Mouse (Mus musculus) midbrain, embryonic 13.5 days (tissue): ENCODE results near the gene Olfr325. TPM values are rescaled to one million over a fixed set of nuclear protein-coding genes. Genes with fewer than 3 reads are reported as not detected.
"Not testable (repeated sequence)": the region's sequence is repeated elsewhere in the genome, so short reads cannot be mapped to it uniquely, and the experiment has no call there.

Experiments used
- ATAC-seq: fragments of 200-750 bp; cut with Nextera tagmentation; 2 replicates; pipeline ENCODE4 v1.8.0; 2017; ENCODE audit warnings: mild to moderate bottlenecking, moderate TSS enrichment, moderate library complexity
- H3K27ac ChIP-seq: fragments of 300-500 bp; sonication (generic); 2 replicates; pipeline ENCODE4 v1.5.1; 2015; ENCODE audit warnings: inconsistent platforms, mild to moderate bottlenecking, moderate library complexity
- H3K27me3 ChIP-seq: fragments of 300-500 bp; sonication (generic); 2 replicates; pipeline ENCODE4 v1.6.1; 2015; ENCODE audit warnings: mild to moderate bottlenecking, inconsistent platforms
- H3K36me3 ChIP-seq: fragments of 300-500 bp; sonication (generic); 2 replicates; pipeline ENCODE4 v1.6.1; 2015; ENCODE audit warnings: mild to moderate bottlenecking, inconsistent platforms
- H3K4me1 ChIP-seq: fragments of 300-500 bp; sonication (generic); replicated peaks from 2 replicates; pipeline ENCODE4 v1.6.1; 2015; ENCODE audit warnings: inconsistent platforms
- H3K4me2 ChIP-seq: fragments of 300-500 bp; sonication (generic); replicated peaks from 2 replicates; pipeline ENCODE4 v1.6.1; 2015; ENCODE audit warnings: moderate library complexity, mild to moderate bottlenecking, inconsistent platforms
- H3K4me3 ChIP-seq: fragments of 300-500 bp; sonication (generic); replicated peaks from 2 replicates; pipeline ENCODE4 v1.5.1; 2015; ENCODE audit warnings: mild to moderate bottlenecking, inconsistent platforms
- H3K9ac ChIP-seq: fragments of 300-500 bp; sonication (generic); replicated peaks from 2 replicates; pipeline ENCODE4 v1.6.1; 2015; ENCODE audit warnings: mild to moderate bottlenecking, inconsistent platforms
- H3K9me3 ChIP-seq: fragments of 300-500 bp; sonication (generic); 2 replicates; pipeline ENCODE4 v1.6.1; 2016; ENCODE audit warnings: mild to moderate bottlenecking, inconsistent platforms
- WGBS: fragments of 180-500 bp; shearing (Covaris S2); methylation state at CpG from one replicate; pipeline ENCODE4 v1.1.7; 2015; 5-methylcytosine and 5-hydroxymethylcytosine counted together
- polyA plus RNA-seq: library from polyadenylated mRNA; unstranded; fragments of >200 nt; fragmentation: Nextera tagmentation; extraction: Ambion mirVana; gene quantifications from 2 replicates; pipeline ENCODE4 v1.2.1, GENCODE M21; 2015

Olfr325 gene
- polyA plus RNA-seq = not detected in 2 replicates

DNA sequence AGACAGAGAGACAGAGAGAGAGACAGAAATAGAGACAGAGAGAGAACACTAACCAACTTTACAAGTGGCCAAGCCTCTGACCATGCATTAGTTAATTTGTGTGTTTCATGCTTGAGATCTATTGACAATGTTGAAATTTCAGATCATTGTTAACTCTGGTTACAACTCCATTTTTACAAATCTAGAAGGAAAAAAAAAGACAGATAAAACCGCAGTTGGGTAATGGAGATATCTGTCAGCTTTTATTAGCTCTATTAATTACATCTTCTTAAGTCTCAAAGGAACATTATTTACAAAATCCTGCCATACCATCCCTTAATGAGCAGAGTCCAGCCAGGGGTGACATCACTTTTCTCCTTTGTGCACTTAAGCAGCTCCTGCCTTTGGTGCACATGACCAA is at the start of gene Olfr325:
Gene Olfr325, plus strand, starts transcription at position 301 of the 400 bp plus-strand sequence.
- no peak for ATAC-seq
- Histone ChIP-seq H3K4me3 (no peak within 1 kb of the TSS), H3K9ac (no peak within 1 kb of the TSS), H3K4me2 (no peak within 1 kb of the TSS), H3K4me1 (no peaks in the 10 kb centered on the region), H3K27me3 (no peaks in the 10 kb centered on the region), H3K9me3 (no peaks in the 10 kb centered on the region), H3K36me3 (no peaks in the 10 kb centered on the region), H3K27ac (no peak within 1 kb of the TSS)
- 89% methylated on average over 1 of the region's 1 CpGs for WGBS

GRCm38 (mm10) chr11:58534736-58535135 is 42.8 kb upstream of the Olfr325 start, which contains the start of gene Olfr330:
Olfr330 (minus strand) TSS chr11:58534836.
- H3K4me3 ChIP-seq, H3K27ac ChIP-seq, H3K4me2 ChIP-seq, H3K9ac ChIP-seq, H3K36me3 ChIP-seq, H3K27me3 ChIP-seq, H3K9me3 ChIP-seq, ATAC-seq, H3K4me1 ChIP-seq: not testable (repeated sequence)

- no peaks in the 10 kb centered on the region for H3K4me1 ChIP-seq
- no peaks in the 10 kb centered on the region for H3K27me3 ChIP-seq
- H3K36me3 ChIP-seq = no peaks in the 10 kb centered on the region
- H3K4me3 ChIP-seq = no peak within 1 kb of the TSS
- no peak within 1 kb of the TSS for H3K4me2 ChIP-seq
- ATAC-seq = no peak
- no peaks in the 10 kb centered on the region for H3K9me3 ChIP-seq
- no peak within 1 kb of the TSS for H3K27ac ChIP-seq
- H3K9ac ChIP-seq = no peak within 1 kb of the TSS
- 82% methylated on average over 5 of the region's 5 CpGs for WGBS
Measured at GRCm38 (mm10) chr11:58546322-58546721, 31.2 kb upstream of the Olfr325 start, which contains the start of gene Olfr329-ps. Olfr329-ps (minus strand) TSS chr11:58546422.

- no peaks in the 10 kb centered on the region for H3K36me3 ChIP-seq
- ATAC-seq = no peak
- no peaks in the 10 kb centered on the region for H3K9me3 ChIP-seq
- 81% methylated on average over 1 of the region's 1 CpGs for WGBS
- no peak within 1 kb of the TSS for H3K9ac ChIP-seq
- H3K4me3 ChIP-seq = no peak within 1 kb of the TSS
- H3K27ac ChIP-seq = no peak within 1 kb of the TSS
- H3K27me3 ChIP-seq = no peaks in the 10 kb centered on the region
- H3K4me2 ChIP-seq = no peak within 1 kb of the TSS
- no peaks in the 10 kb centered on the region for H3K4me1 ChIP-seq
Measured at GRCm38 (mm10) chr11:58555536-58555935, 22.0 kb upstream of the Olfr325 start, which contains the start of gene Olfr328. Olfr328 (minus strand) TSS chr11:58555636.

DNA sequence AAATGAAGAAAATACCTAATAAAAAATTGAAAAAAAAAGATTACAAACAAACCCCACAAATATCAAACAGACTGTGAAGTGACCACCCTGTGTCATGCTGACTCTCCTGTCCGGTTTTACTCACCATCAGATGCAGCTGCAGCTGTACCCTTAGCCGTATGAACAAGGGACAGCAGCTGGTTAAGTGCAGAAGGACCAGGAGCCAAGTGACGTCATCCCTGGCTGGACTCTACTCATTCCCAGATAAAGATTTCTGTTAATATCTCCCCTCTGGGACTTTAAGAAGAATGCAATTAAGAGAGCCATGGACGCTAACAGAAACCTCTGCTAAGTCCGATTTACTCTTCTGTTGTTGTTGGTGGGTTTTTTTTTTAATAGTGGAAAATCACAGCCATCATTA is 7.1 kb upstream of the Olfr325 start, which contains the start of gene Olfr224:
Gene Olfr224, minus strand, starts transcription at position 149 of the 400 bp plus-strand sequence.
- Histone ChIP-seq H3K4me2 (no peak within 1 kb of the TSS), H3K4me1 (no peaks in the 10 kb centered on the region), H3K4me3 (no peak within 1 kb of the TSS), H3K36me3 (no peaks in the 10 kb centered on the region), H3K27me3 (no peaks in the 10 kb centered on the region), H3K9me3 (no peaks in the 10 kb centered on the region), H3K9ac (no peak within 1 kb of the TSS), H3K27ac (no peak within 1 kb of the TSS)
- no peak for ATAC-seq
- 85% methylated on average over 5 of the region's 5 CpGs for WGBS

GRCm38 (mm10) chr11:58578636-58579035 is 1.1 kb downstream of the Olfr325 start:
- H3K27ac ChIP-seq = no peak overlapping the region
- no peaks in the 10 kb centered on the region for H3K4me1 ChIP-seq
- H3K4me2 ChIP-seq = no peak overlapping the region
- H3K9ac ChIP-seq = no peak overlapping the region
- no peaks in the 10 kb centered on the region for H3K27me3 ChIP-seq
- no peaks in the 10 kb centered on the region for H3K9me3 ChIP-seq
- no peak overlapping the region for H3K4me3 ChIP-seq
- ATAC-seq = no peak
- no peaks in the 10 kb centered on the region for H3K36me3 ChIP-seq
- 84% methylated on average over 8 of the region's 8 CpGs for WGBS

- H3K4me1 ChIP-seq = no peaks in the 10 kb centered on the region
- H3K9ac ChIP-seq = no peak overlapping the region
- ATAC-seq = no peak
- H3K27me3 ChIP-seq = no peaks in the 10 kb centered on the region
- no peak overlapping the region for H3K4me3 ChIP-seq
- H3K4me2 ChIP-seq = no peak overlapping the region
- H3K36me3 ChIP-seq = no peaks in the 10 kb centered on the region
- 77% methylated on average over 7 of the region's 7 CpGs for WGBS
- no peaks in the 10 kb centered on the region for H3K9me3 ChIP-seq
- no peak overlapping the region for H3K27ac ChIP-seq
Measured at GRCm38 (mm10) chr11:58587898-58588348, 10.4 kb downstream of the Olfr325 start.

DNA sequence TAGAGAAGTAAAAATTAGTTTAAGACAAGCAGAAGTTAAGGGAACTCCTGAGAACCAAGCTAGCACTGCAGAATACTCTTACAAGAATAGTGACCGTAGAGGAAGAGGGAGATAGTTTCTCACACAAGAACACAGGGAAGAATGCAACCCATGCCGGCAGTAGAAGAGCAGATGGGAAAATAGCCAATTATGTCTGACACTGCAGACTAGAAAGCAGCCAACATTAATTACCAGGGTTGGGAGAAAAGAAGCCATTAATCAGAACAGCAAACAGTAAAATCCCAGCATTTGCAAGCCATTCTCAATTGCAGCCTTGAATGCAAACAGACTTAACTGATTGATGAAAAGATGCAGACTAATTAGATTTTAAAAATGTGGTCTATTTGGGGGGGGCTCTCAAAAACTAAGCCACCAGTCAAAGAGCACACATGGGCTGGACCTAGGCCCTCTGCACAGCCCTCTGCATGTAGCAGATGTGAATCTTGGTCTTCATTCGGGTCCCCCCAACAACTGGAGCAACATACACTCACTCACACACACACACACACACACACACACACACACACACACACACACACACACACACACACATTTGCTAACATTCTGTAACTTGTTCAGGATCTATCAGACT is 11.2 kb downstream of the Olfr325 start:
- Histone ChIP-seq H3K27ac (no peak overlapping the region), H3K9me3 (no peaks in the 10 kb centered on the region), H3K4me1 (no peaks in the 10 kb centered on the region), H3K36me3 (no peaks in the 10 kb centered on the region), H3K4me2 (no peak overlapping the region), H3K4me3 (no peak overlapping the region), H3K27me3 (no peaks in the 10 kb centered on the region), H3K9ac (no peak overlapping the region)
- no peak for ATAC-seq
- WGBS = 61% methylated on average over 3 of the region's 3 CpGs

- Histone ChIP-seq H3K27me3 (no peaks in the 10 kb centered on the region), H3K4me1 (no peaks in the 10 kb centered on the region), H3K9me3 (no peaks in the 10 kb centered on the region), H3K9ac (no peak within 1 kb of the TSS), H3K36me3 (no peaks in the 10 kb centered on the region), H3K4me3 (no peak within 1 kb of the TSS), H3K27ac (no peak within 1 kb of the TSS), H3K4me2 (no peak within 1 kb of the TSS)
- WGBS = 88% methylated on average over 6 of the region's 6 CpGs
- no peak for ATAC-seq
Measured at GRCm38 (mm10) chr11:58594814-58595213, 17.3 kb downstream of the Olfr325 start, which contains the start of gene Olfr324. Olfr324 (plus strand) TSS chr11:58595114.

DNA sequence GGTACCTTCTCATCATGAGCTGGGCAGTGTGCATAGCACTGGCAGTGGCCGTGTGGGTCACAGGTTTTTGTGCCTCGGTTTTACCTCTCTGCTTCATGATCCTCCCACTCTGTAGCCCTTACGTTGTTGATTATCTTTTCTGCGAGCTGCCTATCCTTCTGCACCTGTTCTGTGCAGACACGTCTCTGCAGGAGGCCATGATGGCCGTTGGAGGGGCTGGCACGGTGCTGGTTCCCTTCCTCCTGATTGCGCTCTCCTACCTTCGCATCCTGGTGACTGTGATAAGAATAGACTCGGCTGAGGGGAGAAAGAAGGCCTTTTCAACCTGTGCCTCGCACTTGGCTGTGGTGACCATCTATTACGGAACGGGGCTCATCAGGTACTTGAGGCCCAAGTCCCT is 20.3 kb downstream of the Olfr325 start:
- no peaks in the 10 kb centered on the region for H3K36me3 ChIP-seq
- 90% methylated on average over 13 of the region's 13 CpGs for WGBS

DNA sequence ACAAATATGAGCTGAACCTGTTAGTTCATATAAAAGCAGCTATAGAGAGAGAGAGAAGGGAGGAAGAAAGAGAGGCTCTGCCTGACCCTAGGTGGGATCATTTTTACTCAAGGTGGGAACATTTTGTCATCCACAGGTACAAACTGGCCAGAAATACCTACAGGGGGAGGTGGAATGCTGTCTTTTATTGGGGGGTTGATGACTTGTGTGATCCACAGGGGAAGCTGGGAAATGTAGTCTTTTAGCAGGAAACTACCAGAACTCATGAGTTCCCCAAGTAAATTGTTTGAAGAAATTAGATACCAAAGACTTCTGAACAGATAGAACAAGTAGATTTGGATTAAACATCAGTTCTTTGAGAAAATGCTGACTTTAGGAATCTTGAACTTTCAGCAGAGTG is 24.5 kb downstream of the Olfr325 start:
- no peaks in the 10 kb centered on the region for H3K9me3 ChIP-seq
- no peak overlapping the region for H3K4me3 ChIP-seq
- no peak overlapping the region for H3K4me2 ChIP-seq
- H3K27ac ChIP-seq = no peak overlapping the region
- H3K9ac ChIP-seq = no peak overlapping the region
- no peaks in the 10 kb centered on the region for H3K27me3 ChIP-seq
- no peaks in the 10 kb centered on the region for H3K4me1 ChIP-seq
- ATAC-seq = no peak
- no peaks in the 10 kb centered on the region for H3K36me3 ChIP-seq

More for the DNA sequence above, 20.3 kb downstream of the Olfr325 start:
- no peak for ATAC-seq
- Histone ChIP-seq H3K4me1 (no peaks in the 10 kb centered on the region), H3K4me3 (no peak overlapping the region), H3K27me3 (no peaks in the 10 kb centered on the region), H3K27ac (no peak overlapping the region), H3K9me3 (no peaks in the 10 kb centered on the region), H3K4me2 (no peak overlapping the region), H3K9ac (no peak overlapping the region)

- 81% methylated on average over 6 of the region's 6 CpGs for WGBS
- no peak overlapping the region for H3K4me3 ChIP-seq
- H3K9me3 ChIP-seq = no peaks in the 10 kb centered on the region
- H3K36me3 ChIP-seq = no peaks in the 10 kb centered on the region
- H3K4me1 ChIP-seq = no peaks in the 10 kb centered on the region
- H3K27ac ChIP-seq = no peak overlapping the region
- ATAC-seq = no peak
- H3K27me3 ChIP-seq = no peaks in the 10 kb centered on the region
- no peak overlapping the region for H3K4me2 ChIP-seq
- H3K9ac ChIP-seq = no peak overlapping the region
Measured at GRCm38 (mm10) chr11:58602800-58603560, 25.4 kb downstream of the Olfr325 start.
